Mouse (Mus musculus): Measurements from ENCODE around the gene Pxylp1.

- TF ChIP-seq CTCF (IDR thresholded peaks at IDR 0.05; ENCODE audit: low read depth, low read length) (0 out of 2 replicates have a peak, but pooled peaks have one; percentile 35), POLR2A (IDR thresholded peaks at IDR 0.05; ENCODE audit: borderline replicate concordance, low read depth, low read length) (no peak)
These were observed 53.6 kb downstream of the Pxylp1 start for GRCm38 (mm10) chr9:96838864-96839263.

All from bone marrow macrophage, adult 2 months (primary cell).